15 mouse cellular contexts compared by ENCODE assay signal in the genomic region with DNA sequence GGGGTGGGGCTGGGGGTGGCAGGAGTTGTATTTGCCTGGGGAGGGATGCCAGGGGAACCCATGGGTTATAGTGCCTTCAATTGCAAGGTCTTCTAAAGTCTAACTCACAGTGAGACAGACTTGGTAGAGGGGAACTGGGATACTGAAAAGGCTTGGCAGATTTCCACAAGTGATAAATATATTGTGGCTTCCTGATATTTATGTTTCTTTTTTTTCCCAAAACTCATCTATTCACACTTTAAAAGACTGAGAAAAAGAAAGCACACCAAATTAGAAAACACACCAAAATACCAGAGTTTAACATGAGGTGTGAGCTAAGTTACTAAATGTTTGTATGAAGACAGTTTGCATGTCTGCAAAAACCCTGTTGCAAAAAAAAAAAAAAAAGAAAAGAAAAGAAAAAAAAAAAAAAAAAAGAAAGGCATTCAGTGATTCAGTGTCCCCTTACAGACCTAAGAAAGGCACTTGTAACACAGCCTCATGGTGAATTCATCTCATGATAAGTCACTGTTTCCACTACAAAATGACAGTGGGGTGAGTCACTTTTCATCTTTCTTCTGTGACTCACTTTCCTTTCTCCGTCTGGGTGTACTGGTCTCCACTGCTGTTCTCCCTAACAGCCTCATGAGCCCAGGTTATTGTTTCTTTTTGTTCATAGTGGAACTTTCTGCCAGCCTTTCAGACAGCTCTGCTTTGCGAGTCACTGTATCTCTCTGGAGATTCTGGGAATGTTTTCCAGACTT. TPM values are rescaled to one million over a fixed set of nuclear protein-coding genes. Genes with fewer than 3 reads are reported as not detected.
DNase-seq lines count a peak whose midpoint lies in the region; TF ChIP-seq lines count a peak whose summit lies in the region.
"Had no signal": no experiment of that assay in that cellular context is flagged by ENCODE, and none has a peak within 500 bp of the region (broad histone marks: within the 10 kb centered on the region; RNA-seq: fewer than 3 reads in every experiment).

No protein-coding gene starts in this region.

- TF ChIP-seq CTCF in gastrocnemius, adult 2 months (IDR thresholded peaks at IDR 0.05) = no peak

- no peak overlapping the region for H3K4me3 ChIP-seq in gastrocnemius, adult 2 months
- H3K4me3 ChIP-seq: embryonic facial prominence, embryonic 13.5 days; forebrain, embryonic 13.5 days; midbrain, embryonic 12.5 days had no signal

- H3K27ac ChIP-seq in gastrocnemius, adult 2 months = peak overlapping the region; percentile 49; the same call in 1 of the 2 replicates
- H3K27ac ChIP-seq: embryonic facial prominence, embryonic 13.5 days; forebrain, embryonic 13.5 days; hindbrain, embryonic 14.5 days; midbrain, embryonic 12.5 days had no signal

- intact Hi-C loops in gastrocnemius, adult 2 months (cut with DNase I) = no loop called here
- intact Hi-C loops in gastrocnemius, postnatal 14 days (cut with DNase I; ENCODE audit: low total_unique reads) = no loop called here

- no peak for DNase-seq in gastrocnemius, adult 2 months
- no peak for DNase-seq in gastrocnemius, postnatal 14 days
- peak; percentile 96 for DNase-seq in 416B (ENCODE audit: low read depth)
- DNase-seq in Muller cell, postnatal 12 days (ENCODE audit: inconsistent ontology term) = peak; percentile 96
- DNase-seq in induced T-regulatory cell, adult 2 months (ENCODE audit: low read depth) = peak; percentile 13
- DNase-seq in cerebellum, adult 8-10 months = no peak
- no peak for DNase-seq in cerebellum, adult 18-20 months
- DNase-seq: cerebellum, adult 9-11 months; left cerebral cortex, postnatal 4 days; lung, adult 2 months; thymus, postnatal 36 days had no signal

RNA-seq across cellular contexts. Expression of a gene that starts 42.0 kb away (rescaled TPM):
- 100 to 1,000 TPM; 181 to 243 TPM for total RNA-seq in gastrocnemius, adult 2 months (2021)
- 100 to 1,000 TPM; 181 to 201 TPM for total RNA-seq in gastrocnemius, postnatal 14 days (2021)

RNA-seq across cellular contexts. Expression of a gene that starts 56.9 kb away (rescaled TPM):
- under 1 TPM; 0.31 to 0.89 TPM for total RNA-seq in gastrocnemius, adult 2 months (2021)
- total RNA-seq in gastrocnemius, postnatal 14 days (2021) = under 1 TPM; 0.33 to 0.59 TPM

Comparison
In these comparisons a context has a peak if more than half of its experiments do, and no peak if none do; other contexts are left out.
1. DNase-seq: peak in 416B (single experiment), Muller cell, postnatal 12 days (single experiment) and induced T-regulatory cell, adult 2 months (single experiment); none in gastrocnemius, adult 2 months (single experiment), gastrocnemius, postnatal 14 days (single experiment), cerebellum, adult 8-10 months (single experiment) and cerebellum, adult 18-20 months (0 of 2).